Mouse (Mus musculus): ENCODE results near the gene Mid1. TPM values are rescaled to one million over a fixed set of nuclear protein-coding genes. Genes with fewer than 3 reads are reported as not detected.

Gene Mid1
- total RNA-seq, 1 experiment: 201 TPM

DNA sequence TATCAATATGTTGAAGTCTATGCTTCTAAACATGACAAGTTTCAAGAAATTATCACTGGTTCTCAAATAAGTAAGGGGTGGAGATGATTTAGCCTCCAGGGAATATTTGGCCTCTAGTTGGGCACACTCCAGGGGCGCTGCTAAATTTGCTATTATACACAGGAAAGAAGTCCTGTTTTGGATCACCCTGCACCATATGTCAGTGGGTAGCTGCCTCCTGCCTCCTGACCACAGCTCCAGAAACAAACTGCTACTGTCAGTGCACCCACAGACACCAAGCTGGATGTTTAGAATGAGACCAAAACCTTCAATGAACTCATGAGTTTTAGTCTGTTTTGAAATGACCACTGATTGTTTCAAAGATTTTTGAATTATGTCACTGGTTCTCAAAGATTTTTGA lies 128.7 kb downstream of the Mid1 start:
- Histone ChIP-seq H3K4me3 (ENCODE audit: insufficient read depth in 1 of 2, low read depth in 1 of 2, low read length in 2 of 2, poor library complexity in 1 of 2, severe bottlenecking in 1 of 2) (no peak overlapping the region), H3K4me1 (ENCODE audit: control insufficient read depth in 2 of 2, insufficient read depth in 2 of 2, low read length in 2 of 2, poor library complexity in 1 of 2) (no peaks in the 10 kb centered on the region), H3K27ac (ENCODE audit: insufficient read depth, low read depth, low read length, poor library complexity, severe bottlenecking) (no peak overlapping the region), H3K9ac (ENCODE audit: insufficient read depth, low read depth, low read length, poor library complexity, severe bottlenecking) (no peak overlapping the region), H3K36me3 (ENCODE audit: control insufficient read depth, insufficient read depth, low read length, poor library complexity, severe bottlenecking) (no peaks in the 10 kb centered on the region), H3K9me3 (ENCODE audit: control insufficient read depth, insufficient read depth, low read depth, low read length) (no peaks in the 10 kb centered on the region)
- DNase-seq (ENCODE audit: low read depth, low spot score): no peak
- TF ChIP-seq ZNF384 (IDR thresholded peaks at IDR 0.05; ENCODE audit: low read depth, low read length) (no peak), HCFC1 (IDR thresholded peaks at IDR 0.05; ENCODE audit: borderline replicate concordance, insufficient read depth, low read length) (no peak), ZC3H11A (IDR thresholded peaks at IDR 0.05; ENCODE audit: borderline replicate concordance, low read depth, low read length) (no peak), MAFK (IDR thresholded peaks at IDR 0.05; ENCODE audit: insufficient read depth, low read depth, low read length) (no peak), CHD2 (IDR thresholded peaks at IDR 0.05; ENCODE audit: low read depth, low read length) (no peak)
- in situ Hi-C loops (cut with MboI; ENCODE audit: low sequenced_read_pairs in 2 of 2, unreplicated experiment in 2 of 2): no loop called here

DNA sequence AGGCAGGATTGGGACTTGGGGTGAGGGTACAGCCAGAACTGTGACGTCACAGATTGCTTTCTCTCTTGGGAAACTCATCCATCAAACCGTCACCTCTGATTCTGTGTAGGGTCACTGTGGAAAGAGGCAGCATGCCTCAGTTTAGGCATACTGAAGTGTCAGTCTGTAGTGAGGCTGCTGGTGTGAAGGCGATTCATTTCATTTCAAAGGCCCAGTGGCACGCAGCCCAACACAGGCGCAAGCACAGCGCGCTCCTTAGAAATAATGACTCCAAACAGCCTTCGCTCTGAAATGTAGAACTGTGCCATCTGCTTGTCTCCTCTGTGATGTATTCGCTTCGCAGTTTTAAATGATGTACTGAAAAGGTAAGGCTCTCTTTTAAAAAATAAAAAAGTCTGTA lies 141.9 kb downstream of the Mid1 start:
- Histone ChIP-seq H3K36me3 (ENCODE audit: control insufficient read depth, insufficient read depth, low read length, poor library complexity, severe bottlenecking) (no peaks in the 10 kb centered on the region), H3K9me3 (ENCODE audit: control insufficient read depth, insufficient read depth, low read depth, low read length) (no peaks in the 10 kb centered on the region), H3K4me1 (ENCODE audit: control insufficient read depth in 2 of 2, insufficient read depth in 2 of 2, low read length in 2 of 2, poor library complexity in 1 of 2) (no peaks in the 10 kb centered on the region), H3K27ac (ENCODE audit: insufficient read depth, low read depth, low read length, poor library complexity, severe bottlenecking) (no peak overlapping the region), H3K4me3 (ENCODE audit: insufficient read depth in 1 of 2, low read depth in 1 of 2, low read length in 2 of 2, poor library complexity in 1 of 2, severe bottlenecking in 1 of 2) (no peak overlapping the region), H3K9ac (ENCODE audit: insufficient read depth, low read depth, low read length, poor library complexity, severe bottlenecking) (no peak overlapping the region)
- in situ Hi-C loops (cut with MboI; ENCODE audit: low sequenced_read_pairs in 2 of 2, unreplicated experiment in 2 of 2): no loop called here
- TF ChIP-seq ZC3H11A (IDR thresholded peaks at IDR 0.05; ENCODE audit: borderline replicate concordance, low read depth, low read length): no peak
- no peak for TF ChIP-seq HCFC1 (IDR thresholded peaks at IDR 0.05; ENCODE audit: borderline replicate concordance, insufficient read depth, low read length)
- no peak for TF ChIP-seq MAFK (IDR thresholded peaks at IDR 0.05; ENCODE audit: insufficient read depth, low read depth, low read length)
- TF ChIP-seq ZNF384 (IDR thresholded peaks at IDR 0.05; ENCODE audit: low read depth, low read length): no peak
- no peak for DNase-seq (ENCODE audit: low read depth, low spot score)

DNA sequence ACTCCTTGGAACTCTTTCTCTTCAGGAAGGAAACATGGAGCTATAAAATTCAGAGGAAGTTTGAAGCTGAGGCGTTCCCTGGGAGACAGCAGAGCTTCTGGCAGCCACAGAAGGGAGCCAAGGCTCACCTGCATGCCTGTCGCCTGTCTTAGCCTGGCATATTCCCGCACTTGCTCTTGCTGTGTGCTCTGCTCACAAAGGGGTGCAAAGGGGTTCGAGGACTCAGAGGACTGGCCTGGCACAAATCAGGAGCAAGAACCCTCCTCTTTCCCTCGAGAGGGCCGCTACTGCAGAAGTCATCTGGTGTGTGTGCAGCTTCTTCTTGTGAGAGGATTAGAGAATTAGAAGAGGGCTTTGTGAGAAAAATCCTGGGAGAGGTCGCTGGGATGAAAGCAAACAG lies 142.7 kb downstream of the Mid1 start:
- Histone ChIP-seq H3K27ac (ENCODE audit: insufficient read depth, low read depth, low read length, poor library complexity, severe bottlenecking) (no peak overlapping the region), H3K9ac (ENCODE audit: insufficient read depth, low read depth, low read length, poor library complexity, severe bottlenecking) (no peak overlapping the region), H3K4me1 (ENCODE audit: control insufficient read depth in 2 of 2, insufficient read depth in 2 of 2, low read length in 2 of 2, poor library complexity in 1 of 2) (no peaks in the 10 kb centered on the region), H3K9me3 (ENCODE audit: control insufficient read depth, insufficient read depth, low read depth, low read length) (no peaks in the 10 kb centered on the region), H3K4me3 (ENCODE audit: insufficient read depth in 1 of 2, low read depth in 1 of 2, low read length in 2 of 2, poor library complexity in 1 of 2, severe bottlenecking in 1 of 2) (no peak overlapping the region), H3K36me3 (ENCODE audit: control insufficient read depth, insufficient read depth, low read length, poor library complexity, severe bottlenecking) (no peaks in the 10 kb centered on the region)
- in situ Hi-C loops (cut with MboI; ENCODE audit: low sequenced_read_pairs in 2 of 2, unreplicated experiment in 2 of 2): no loop called here
- no peak for TF ChIP-seq MAFK (IDR thresholded peaks at IDR 0.05; ENCODE audit: insufficient read depth, low read depth, low read length)
- TF ChIP-seq CHD2 (IDR thresholded peaks at IDR 0.05; ENCODE audit: low read depth, low read length): no peak
- TF ChIP-seq ZC3H11A (IDR thresholded peaks at IDR 0.05; ENCODE audit: borderline replicate concordance, low read depth, low read length): no peak
- no peak for TF ChIP-seq HCFC1 (IDR thresholded peaks at IDR 0.05; ENCODE audit: borderline replicate concordance, insufficient read depth, low read length)
- no peak for TF ChIP-seq ZNF384 (IDR thresholded peaks at IDR 0.05; ENCODE audit: low read depth, low read length)
- no peak for DNase-seq (ENCODE audit: low read depth, low spot score)

DNA sequence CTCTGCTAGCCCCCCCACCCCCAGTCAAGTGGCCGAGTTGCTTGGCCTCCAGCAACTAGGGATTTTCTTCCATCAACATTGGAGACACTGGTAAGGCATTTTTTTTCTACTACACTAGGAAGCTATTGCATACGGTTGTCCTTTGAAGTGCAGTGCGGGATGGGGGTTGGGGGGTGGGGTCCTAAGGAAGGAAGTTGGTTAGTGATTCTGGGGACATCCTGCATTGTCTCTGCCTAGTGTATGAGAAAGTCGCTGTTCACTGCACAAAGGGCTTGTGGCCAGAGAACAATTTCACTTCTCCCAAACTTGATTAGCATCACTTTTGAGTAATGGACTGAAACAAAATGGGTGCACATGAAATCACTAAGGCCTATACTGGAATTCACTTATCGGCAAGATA lies 143.1 kb downstream of the Mid1 start:
- in situ Hi-C loops (cut with MboI; ENCODE audit: low sequenced_read_pairs in 2 of 2, unreplicated experiment in 2 of 2): no loop called here
- DNase-seq (ENCODE audit: low read depth, low spot score): no peak
- Histone ChIP-seq H3K9ac (ENCODE audit: insufficient read depth, low read depth, low read length, poor library complexity, severe bottlenecking) (no peak overlapping the region), H3K4me3 (ENCODE audit: insufficient read depth in 1 of 2, low read depth in 1 of 2, low read length in 2 of 2, poor library complexity in 1 of 2, severe bottlenecking in 1 of 2) (no peak overlapping the region), H3K36me3 (ENCODE audit: control insufficient read depth, insufficient read depth, low read length, poor library complexity, severe bottlenecking) (no peaks in the 10 kb centered on the region), H3K4me1 (ENCODE audit: control insufficient read depth in 2 of 2, insufficient read depth in 2 of 2, low read length in 2 of 2, poor library complexity in 1 of 2) (no peaks in the 10 kb centered on the region), H3K9me3 (ENCODE audit: control insufficient read depth, insufficient read depth, low read depth, low read length) (no peaks in the 10 kb centered on the region), H3K27ac (ENCODE audit: insufficient read depth, low read depth, low read length, poor library complexity, severe bottlenecking) (no peak overlapping the region)
- TF ChIP-seq MAFK (IDR thresholded peaks at IDR 0.05; ENCODE audit: insufficient read depth, low read depth, low read length): no peak
- no peak for TF ChIP-seq ZNF384 (IDR thresholded peaks at IDR 0.05; ENCODE audit: low read depth, low read length)
- TF ChIP-seq HCFC1 (IDR thresholded peaks at IDR 0.05; ENCODE audit: borderline replicate concordance, insufficient read depth, low read length): no peak
- TF ChIP-seq CHD2 (IDR thresholded peaks at IDR 0.05; ENCODE audit: low read depth, low read length): no peak
- TF ChIP-seq ZC3H11A (IDR thresholded peaks at IDR 0.05; ENCODE audit: borderline replicate concordance, low read depth, low read length): no peak

GRCm38 (mm10) chrX:169830052-169830451 lies 145.1 kb downstream of the Mid1 start:
- H3K4me3 ChIP-seq (ENCODE audit: insufficient read depth in 1 of 2, low read depth in 1 of 2, low read length in 2 of 2, poor library complexity in 1 of 2, severe bottlenecking in 1 of 2): no peak overlapping the region
- DNase-seq (ENCODE audit: low read depth, low spot score): no peak
- H3K27ac ChIP-seq (ENCODE audit: insufficient read depth, low read depth, low read length, poor library complexity, severe bottlenecking): no peak overlapping the region
- TF ChIP-seq MAFK (IDR thresholded peaks at IDR 0.05; ENCODE audit: insufficient read depth, low read depth, low read length): no peak
- no peak for TF ChIP-seq HCFC1 (IDR thresholded peaks at IDR 0.05; ENCODE audit: borderline replicate concordance, insufficient read depth, low read length)
- TF ChIP-seq ZC3H11A (IDR thresholded peaks at IDR 0.05; ENCODE audit: borderline replicate concordance, low read depth, low read length): no peak
- no peak for TF ChIP-seq CHD2 (IDR thresholded peaks at IDR 0.05; ENCODE audit: low read depth, low read length)
- no peak for TF ChIP-seq ZNF384 (IDR thresholded peaks at IDR 0.05; ENCODE audit: low read depth, low read length)
- H3K9ac ChIP-seq (ENCODE audit: insufficient read depth, low read depth, low read length, poor library complexity, severe bottlenecking): no peak overlapping the region
- no peaks in the 10 kb centered on the region for H3K9me3 ChIP-seq (ENCODE audit: control insufficient read depth, insufficient read depth, low read depth, low read length)
- H3K4me1 ChIP-seq (ENCODE audit: control insufficient read depth in 2 of 2, insufficient read depth in 2 of 2, low read length in 2 of 2, poor library complexity in 1 of 2): no peaks in the 10 kb centered on the region
- in situ Hi-C loops (cut with MboI; ENCODE audit: low sequenced_read_pairs in 2 of 2, unreplicated experiment in 2 of 2): no loop called here
- no peaks in the 10 kb centered on the region for H3K36me3 ChIP-seq (ENCODE audit: control insufficient read depth, insufficient read depth, low read length, poor library complexity, severe bottlenecking)
